Comparison of ENCODE assay signal across 14 mouse cellular contexts in genomic region chr3:105701399-105701798, GRCm38 (mm10). TPM values are rescaled to one million over a fixed set of nuclear protein-coding genes. Genes with fewer than 3 reads are reported as not detected.
DNase-seq lines count a peak whose midpoint lies in the region; ATAC-seq and TF ChIP-seq lines count a peak whose summit lies in the region.
"Had no signal": no experiment of that assay in that cellular context is flagged by ENCODE, and none has a peak within 500 bp of the region (broad histone marks: within the 10 kb centered on the region; RNA-seq: fewer than 3 reads in every experiment).

No protein-coding gene starts in this region.

- TF ChIP-seq CTCF in lung, embryonic 14.5 days (IDR thresholded peaks at IDR 0.05; ENCODE audit: low read depth) = no peak

- H3K27me3 ChIP-seq in lung, embryonic 14.5 days (ENCODE audit: insufficient read depth, low read length) = no peaks in the 10 kb centered on the region

- intact Hi-C loops in heart, postnatal 10 days (cut with DNase I) = no loop called here

- H3K4me1 ChIP-seq in lung, embryonic 14.5 days (ENCODE audit: insufficient read depth) = peaks cover 18% of the 10 kb centered on the region

- 38% methylated on average over 5 of the region's 5 CpGs for WGBS in lung, embryonic 14.5 days

- H3K36me3 ChIP-seq in lung, embryonic 14.5 days (ENCODE audit: insufficient read depth) = no peaks in the 10 kb centered on the region
- H3K36me3 ChIP-seq: embryonic facial prominence, embryonic 13.5 days; limb, embryonic 13.5 days had no signal

- no peak overlapping the region for H3K9ac ChIP-seq in lung, embryonic 14.5 days
- H3K9ac ChIP-seq: embryonic facial prominence, embryonic 13.5 days; limb, embryonic 13.5 days had no signal

- H3K27ac ChIP-seq in lung, embryonic 14.5 days (ENCODE audit: low read depth) = no peak overlapping the region
- H3K27ac ChIP-seq: embryonic facial prominence, embryonic 13.5 days; hindbrain, postnatal 0 days; limb, embryonic 13.5 days had no signal

- H3K4me3 ChIP-seq in lung, embryonic 14.5 days (ENCODE audit: low read depth, low read length) = no peak overlapping the region
- H3K4me3 ChIP-seq: embryonic facial prominence, embryonic 13.5 days; limb, embryonic 13.5 days had no signal

- no peaks in the 10 kb centered on the region for H3K9me3 ChIP-seq in lung, embryonic 14.5 days (ENCODE audit: low read depth, low read length)
- H3K9me3 ChIP-seq: embryonic facial prominence, embryonic 13.5 days; limb, embryonic 13.5 days had no signal

- 0 out of 2 replicates have a peak overlapping the region, but pooled peaks have one; percentile 10 for H3K4me2 ChIP-seq in lung, embryonic 14.5 days
- H3K4me2 ChIP-seq: embryonic facial prominence, embryonic 13.5 days; limb, embryonic 13.5 days had no signal

- ATAC-seq in lung, embryonic 14.5 days (ENCODE audit: insufficient read depth) = no peak
- ATAC-seq in megakaryocyte progenitor cell, adult 5-6 weeks (replicated peaks; ENCODE audit: poor library complexity) = peak; percentile 10
- ATAC-seq: forebrain, embryonic 16.5 days; hindbrain, postnatal 0 days had no signal

- DNase-seq in lung, embryonic 14.5 days = no peak
- no peak for DNase-seq in lung, postnatal 4 days
- DNase-seq in heart, adult 18-20 months = peak; percentile 67 to 89
- peak; percentile 58 to 59 for DNase-seq in heart, postnatal 10 days
- no peak for DNase-seq in right cerebral cortex, postnatal 10 days (ENCODE audit: low spot score in 2 of 2)
- DNase-seq in neural tube, embryonic 10.5 days (ENCODE audit: extremely low spot score, low spot score) = no peak
- DNase-seq in adrenal gland, adult (ENCODE audit: inconsistent age in 2 of 2, low spot score in 1 of 2) = no peak
- DNase-seq: cerebellum, adult 2 months; layer of hippocampus, adult 9-11 months had no signal

RNA-seq across cellular contexts. Expression of gene Inka2, which starts 3.0 kb away (rescaled TPM):
- 1.2 and 1.6 TPM in 2 replicates for polyA plus RNA-seq in lung, embryonic 14.5 days (2014; fragmentation: Nextera tagmentation; extraction: Ambion mirVana)
- total RNA-seq in heart, adult 18-20 months (2021) = 10 to 100 TPM; 16.4 to 16.5 TPM
- 10 to 100 TPM; 27.1 to 34.8 TPM for total RNA-seq in heart, postnatal 10 days (2021)
- total RNA-seq in megakaryocyte progenitor cell, adult 5-6 weeks (2015) = 0.05 TPM in 1 of 2 replicates, not detected in the other
- total RNA-seq in megakaryocyte progenitor cell, adult 5-6 weeks (2017) = 0.17 TPM in 1 of 2 replicates, not detected in the other

RNA-seq across cellular contexts. Expression of gene Ddx20, which starts 14.0 kb away (rescaled TPM):
- 45.0 and 48.2 TPM in 2 replicates for polyA plus RNA-seq in lung, embryonic 14.5 days (2014; fragmentation: Nextera tagmentation; extraction: Ambion mirVana)
- 10 to 100 TPM; 11.4 to 11.5 TPM for total RNA-seq in heart, adult 18-20 months (2021)
- total RNA-seq in heart, postnatal 10 days (2021) = 10 to 100 TPM; 13.0 to 13.3 TPM
- 23.4 and 30.4 TPM in 2 replicates for total RNA-seq in megakaryocyte progenitor cell, adult 5-6 weeks (2015)
- 51.9 and 57.7 TPM in 2 replicates for total RNA-seq in megakaryocyte progenitor cell, adult 5-6 weeks (2017)

Comparison
In these comparisons a context has a peak if more than half of its experiments do, and no peak if none do; other contexts are left out.
1. DNase-seq: peak in heart, adult 18-20 months (2 of 2) and heart, postnatal 10 days (2 of 2); none in lung, embryonic 14.5 days (single experiment), lung, postnatal 4 days (0 of 2), right cerebral cortex, postnatal 10 days (0 of 2), neural tube, embryonic 10.5 days (single experiment) and adrenal gland, adult (0 of 2).
2. RNA of gene Inka2, which starts 3.0 kb away (total RNA-seq): 27.1 to 34.8 TPM in heart, postnatal 10 days and 16.4 to 16.5 TPM in heart, adult 18-20 months; 0.05 to 0.17 TPM in megakaryocyte progenitor cell, adult 5-6 weeks; every median in the first group is over 10 times any median in the second.